Mouse (Mus musculus) forebrain, embryonic 11.5 days (tissue): ENCODE measurements around the gene Thumpd3. TPM values are rescaled to one million over a fixed set of nuclear protein-coding genes. Genes with fewer than 3 reads are reported as not detected.

ENCODE experiments used
- ATAC-seq: fragments of 200-750 bp; cut with Nextera tagmentation; replicated peaks from 2 replicates; pipeline ENCODE4 v1.8.0; 2017; ENCODE audit warnings: moderate TSS enrichment; ENCODE audit not compliant: low FRiP score
- DNase-seq: peaks from one replicate; pipeline ENCODE4 v3.0.0-alpha.2; 2017; ENCODE audit warnings: low spot score
- H3K27ac ChIP-seq: fragments of 300-500 bp; sonication (generic); 2 replicates; pipeline ENCODE4 v1.5.1; 2014; ENCODE audit warnings: low read depth, low read length
- H3K27me3 ChIP-seq: fragments of 300-500 bp; sonication (generic); 2 replicates; pipeline ENCODE4 v1.6.1; 2014; ENCODE audit warnings: mild to moderate bottlenecking, low read length, mixed read lengths; ENCODE audit not compliant: control insufficient read depth, insufficient read depth
- H3K36me3 ChIP-seq: fragments of 300-500 bp; sonication (generic); 2 replicates; pipeline ENCODE4 v1.6.1; 2014; ENCODE audit warnings: mild to moderate bottlenecking, low read length, moderate library complexity, mixed read lengths; ENCODE audit not compliant: control insufficient read depth, insufficient read depth
- H3K4me1 ChIP-seq: fragments of 300-500 bp; sonication (generic); replicated peaks from 2 replicates; pipeline ENCODE4 v1.6.1; 2014; ENCODE audit warnings: low read length, mixed read lengths; ENCODE audit not compliant: control insufficient read depth, insufficient read depth
- H3K4me2 ChIP-seq: fragments of 300-500 bp; sonication (generic); 2 replicates; pipeline ENCODE4 v1.6.1; 2014; ENCODE audit warnings: low read depth, mild to moderate bottlenecking, low read length, moderate library complexity, mixed read lengths; ENCODE audit not compliant: severe bottlenecking
- H3K4me3 ChIP-seq: fragments of 300-500 bp; sonication (generic); 2 replicates; pipeline ENCODE4 v1.5.1; 2014; ENCODE audit warnings: low read depth, low read length
- H3K9ac ChIP-seq: fragments of 300-500 bp; sonication (generic); 2 replicates; pipeline ENCODE4 v1.6.1; 2014; ENCODE audit warnings: low read length
- H3K9me3 ChIP-seq: fragments of 300-500 bp; sonication (generic); 2 replicates; pipeline ENCODE4 v1.6.1; 2016; ENCODE audit warnings: low read length, mixed read lengths; ENCODE audit not compliant: control insufficient read depth
- whole genome bisulfite sequencing: fragments of 180-500 bp; shearing (Covaris S2); extraction: QIAGEN DNeasy Blood & Tissue Kit; methylation state at CpG from one replicate; pipeline ENCODE4 v1.1.7; 2014; 5-methylcytosine and 5-hydroxymethylcytosine counted together
- polyA plus RNA-seq: library from polyadenylated mRNA; unstranded; fragments of >200 nt; fragmentation: Nextera tagmentation; extraction: Ambion mirVana; gene quantifications from 2 replicates; pipeline ENCODE4 v1.2.1, GENCODE M21; 2014

Gene Thumpd3
- polyA plus RNA-seq, 1 experiment from 2014 or later: 58.6 TPM

- DNase-seq: no peak
- H3K4me1 ChIP-seq: no peaks in the 10 kb centered on the region; the same call in 1 of the 2 replicates
- H3K4me2 ChIP-seq: peak overlapping the region; percentile 91
- H3K4me3 ChIP-seq: peak overlapping the region; percentile 80
- H3K27ac ChIP-seq: peak overlapping the region; percentile 79
- H3K27me3 ChIP-seq: no peaks in the 10 kb centered on the region
- peak; percentile 58 for ATAC-seq
- no peaks in the 10 kb centered on the region for H3K9me3 ChIP-seq
- H3K36me3 ChIP-seq: no peaks in the 10 kb centered on the region; the same call in 1 of the 2 replicates
- H3K9ac ChIP-seq: peak overlapping the region; percentile 78
- 1% methylated on average over 11 of the region's 11 CpGs for WGBS
Observed at GRCm38 (mm10) chr6:113045575-113045974, 450 bp upstream of the Thumpd3 start.

DNA sequence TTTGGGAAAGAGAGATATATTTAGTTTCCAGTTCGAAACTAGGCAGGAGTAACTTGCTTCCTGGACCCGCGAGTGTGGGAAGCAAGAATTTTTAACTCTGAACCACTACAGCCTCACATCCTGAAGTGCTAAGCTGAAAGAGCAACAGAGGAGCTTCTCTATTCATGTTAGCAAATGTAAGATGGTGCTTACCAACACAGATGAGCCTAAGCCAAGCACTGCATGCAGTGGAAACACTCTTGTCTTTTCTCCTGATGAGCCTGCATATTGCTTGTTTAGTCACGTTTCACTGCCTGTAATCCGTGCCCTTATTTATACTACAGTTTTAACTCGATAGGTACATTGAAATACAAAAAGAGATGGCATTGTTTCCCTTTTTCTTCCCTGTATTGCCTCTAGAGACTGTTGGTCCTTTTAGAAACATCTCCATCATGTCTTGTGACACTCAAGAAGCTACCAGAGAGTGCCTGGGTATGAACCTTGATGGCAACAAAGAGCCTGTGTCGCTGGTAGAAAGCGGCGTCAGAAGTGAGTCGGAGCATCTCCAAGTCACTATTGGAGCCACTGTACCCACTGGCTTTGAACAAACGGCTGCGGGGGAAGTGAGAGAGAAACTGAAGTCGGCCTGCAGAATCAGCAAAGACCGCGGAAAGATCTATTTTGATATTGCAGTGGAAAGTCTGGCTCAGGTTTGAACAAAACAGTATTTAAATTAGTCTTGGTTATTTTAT, 1.2 kb downstream of the Thumpd3 start:
- Histone ChIP-seq H3K4me1 (no peaks in the 10 kb centered on the region; the same call in 1 of the 2 replicates), H3K36me3 (peaks cover 6% of the 10 kb centered on the region; the same call in 1 of the 2 replicates), H3K27me3 (no peaks in the 10 kb centered on the region), H3K27ac (no peak overlapping the region), H3K9me3 (no peaks in the 10 kb centered on the region), H3K4me2 (peak overlapping the region; percentile 91), H3K4me3 (peak overlapping the region; percentile 80), H3K9ac (peak overlapping the region; percentile 75; the same call in 1 of the 2 replicates)
- ATAC-seq (no peak), DNase-seq (no peak)
- 74% methylated on average over 15 of the region's 15 CpGs for WGBS

DNA sequence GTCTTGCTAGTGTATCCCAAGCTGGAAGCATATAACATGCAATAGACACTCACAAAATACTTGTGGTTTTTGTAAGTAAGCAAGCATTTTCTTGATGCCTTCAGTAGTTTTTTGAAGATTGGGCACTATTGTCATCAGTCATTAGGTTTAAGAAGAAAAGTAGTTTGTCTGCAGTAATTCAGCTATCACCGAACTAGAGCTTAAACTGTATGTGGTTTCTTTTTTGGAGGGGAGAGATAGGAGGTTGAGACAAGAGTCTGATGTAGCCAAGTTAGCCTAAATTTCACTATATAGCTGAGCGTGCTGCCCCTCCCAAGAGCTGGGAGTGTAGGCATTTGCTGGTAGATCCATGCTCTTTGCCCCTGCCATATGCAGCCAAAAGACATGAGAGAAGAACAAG, 2.3 kb downstream of the Thumpd3 start:
- no peak overlapping the region for H3K9ac ChIP-seq
- H3K4me1 ChIP-seq: no peaks in the 10 kb centered on the region; the same call in 1 of the 2 replicates
- no peak overlapping the region for H3K27ac ChIP-seq
- 93% methylated on average over 2 of the region's 2 CpGs for WGBS
- H3K27me3 ChIP-seq: no peaks in the 10 kb centered on the region
- no peaks in the 10 kb centered on the region for H3K9me3 ChIP-seq
- H3K4me3 ChIP-seq: no peak overlapping the region
- DNase-seq (no peak), ATAC-seq (no peak)
- H3K36me3 ChIP-seq: peaks cover 6% of the 10 kb centered on the region; the same call in 1 of the 2 replicates
- no peak overlapping the region for H3K4me2 ChIP-seq

DNA sequence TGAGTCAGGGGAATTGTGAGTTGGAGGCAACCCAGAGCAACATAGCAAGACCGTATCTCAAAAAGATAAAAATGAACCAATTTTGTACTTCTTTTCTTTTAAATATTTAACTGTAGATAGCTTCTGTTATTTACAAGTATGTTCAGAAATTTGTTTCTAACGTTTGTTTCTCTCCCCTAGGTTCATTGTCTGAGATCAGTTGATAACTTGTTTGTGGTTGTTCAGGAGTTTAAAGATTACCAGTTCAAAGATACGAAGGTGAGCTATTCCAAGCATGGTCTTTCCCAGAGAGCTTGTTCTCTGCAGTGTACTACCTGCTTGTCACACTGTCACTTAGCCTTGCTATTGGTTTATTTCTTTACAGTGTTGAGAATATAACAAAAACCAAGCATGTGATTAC, 3.1 kb downstream of the Thumpd3 start:
- DNase-seq (no peak), ATAC-seq (no peak)
- Histone ChIP-seq H3K27me3 (no peaks in the 10 kb centered on the region), H3K9me3 (no peaks in the 10 kb centered on the region), H3K36me3 (peaks cover 6% of the 10 kb centered on the region; the same call in 1 of the 2 replicates), H3K27ac (no peak overlapping the region), H3K4me3 (no peak overlapping the region), H3K4me1 (no peaks in the 10 kb centered on the region; the same call in 1 of the 2 replicates), H3K9ac (no peak overlapping the region), H3K4me2 (no peak overlapping the region)
- WGBS: 93% methylated on average over 3 of the region's 3 CpGs

- H3K27ac ChIP-seq: no peak overlapping the region
- WGBS: 86% methylated on average over 3 of the region's 3 CpGs
- ATAC-seq (no peak), DNase-seq (no peak)
- H3K4me1 ChIP-seq: no peaks in the 10 kb centered on the region
- H3K27me3 ChIP-seq: no peaks in the 10 kb centered on the region
- H3K9ac ChIP-seq: no peak overlapping the region
- H3K4me2 ChIP-seq: no peak overlapping the region
- no peaks in the 10 kb centered on the region for H3K9me3 ChIP-seq
- no peak overlapping the region for H3K4me3 ChIP-seq
- peaks cover 11% of the 10 kb centered on the region for H3K36me3 ChIP-seq
Observed at GRCm38 (mm10) chr6:113052972-113053371, 6.9 kb downstream of the Thumpd3 start.

- no peak overlapping the region for H3K27ac ChIP-seq
- DNase-seq (no peak), ATAC-seq (no peak)
- no peak overlapping the region for H3K4me2 ChIP-seq
- H3K4me1 ChIP-seq: no peaks in the 10 kb centered on the region
- no peaks in the 10 kb centered on the region for H3K9me3 ChIP-seq
- WGBS: 89% methylated on average over 6 of the region's 6 CpGs
- H3K27me3 ChIP-seq: no peaks in the 10 kb centered on the region
- peaks cover 11% of the 10 kb centered on the region for H3K36me3 ChIP-seq
- H3K4me3 ChIP-seq: no peak overlapping the region
- no peak overlapping the region for H3K9ac ChIP-seq
Observed at GRCm38 (mm10) chr6:113054552-113055107, 8.6 kb downstream of the Thumpd3 start.

- WGBS: 79% methylated on average over 1 of the region's 1 CpGs
- no peak for DNase-seq
- H3K36me3 ChIP-seq: peaks cover 19% of the 10 kb centered on the region; the same call in 1 of the 2 replicates
Observed at GRCm38 (mm10) chr6:113060892-113061563, 15.0 kb downstream of the Thumpd3 start.

GRCm38 (mm10) chr6:113062253-113062652, 16.2 kb downstream of the Thumpd3 start:
- Histone ChIP-seq H3K9ac (no peak overlapping the region), H3K36me3 (peaks cover 21% of the 10 kb centered on the region; the same call in 1 of the 2 replicates), H3K4me1 (no peaks in the 10 kb centered on the region), H3K27ac (no peak overlapping the region), H3K9me3 (no peaks in the 10 kb centered on the region), H3K27me3 (no peaks in the 10 kb centered on the region), H3K4me2 (no peak overlapping the region), H3K4me3 (no peak overlapping the region)
- DNase-seq (no peak), ATAC-seq (no peak)
- WGBS: 43% methylated on average over 3 of the region's 3 CpGs

More at GRCm38 (mm10) chr6:113060892-113061563, 15.0 kb downstream of the Thumpd3 start:
- no peaks in the 10 kb centered on the region for H3K4me1 ChIP-seq
- no peaks in the 10 kb centered on the region for H3K27me3 ChIP-seq
- H3K9me3 ChIP-seq: no peaks in the 10 kb centered on the region
- ATAC-seq: no peak
- no peak overlapping the region for H3K27ac ChIP-seq
- no peak overlapping the region for H3K9ac ChIP-seq
- H3K4me3 ChIP-seq: no peak overlapping the region
- H3K4me2 ChIP-seq: no peak overlapping the region
